In genomic region chr17:26043249-26043636, GRCm38 (mm10) we compare ENCODE assay signal across 8 mouse cellular contexts. TPM values are rescaled to one million over a fixed set of nuclear protein-coding genes. Genes with fewer than 3 reads are reported as not detected.
DNase-seq lines count a peak whose midpoint lies in the region; ATAC-seq and TF ChIP-seq lines count a peak whose summit lies in the region.

No protein-coding gene starts in this region.

- TF ChIP-seq EP300 in heart, postnatal 0 days (IDR thresholded peaks at IDR 0.05; ENCODE audit: low read depth): no peak

- no peak overlapping the region for H3K4me2 ChIP-seq in midbrain, embryonic 11.5 days
- peak overlapping the region; percentile 31 for H3K4me2 ChIP-seq in forebrain, embryonic 13.5 days
- H3K4me2 ChIP-seq in heart, postnatal 0 days (ENCODE audit: low read depth, low read length): peak overlapping the region; percentile 55

- DNase-seq in midbrain, embryonic 11.5 days (ENCODE audit: low spot score, missing footprints): peak; percentile 66
- DNase-seq in midbrain, embryonic 10.5 days (ENCODE audit: low spot score): no peak
- DNase-seq in heart, postnatal 0 days (ENCODE audit: low spot score): peak; percentile 80
- DNase-seq in layer of hippocampus, adult 9-11 months: peak; percentile 89
- peak; percentile 76 to 84 for DNase-seq in lung, postnatal 4 days
- DNase-seq in telencephalon, adult 2 months (ENCODE audit: low read depth, low spot score): peak; percentile 72
- DNase-seq in embryo, embryonic 11 days: no peak

- no peaks in the 10 kb centered on the region for H3K9me3 ChIP-seq in midbrain, embryonic 11.5 days (ENCODE audit: control insufficient read depth, low read length)
- H3K9me3 ChIP-seq in midbrain, embryonic 10.5 days (replicated peaks): no peaks in the 10 kb centered on the region
- H3K9me3 ChIP-seq in forebrain, embryonic 13.5 days (replicated peaks): no peaks in the 10 kb centered on the region
- no peaks in the 10 kb centered on the region for H3K9me3 ChIP-seq in heart, postnatal 0 days (replicated peaks; ENCODE audit: control insufficient read depth, low read length)

- peaks cover 2% of the 10 kb centered on the region for H3K4me1 ChIP-seq in midbrain, embryonic 11.5 days (ENCODE audit: control insufficient read depth, insufficient read depth, low read length)
- H3K4me1 ChIP-seq in midbrain, embryonic 10.5 days: peaks cover 20% of the 10 kb centered on the region
- H3K4me1 ChIP-seq in forebrain, embryonic 13.5 days: peaks cover 44% of the 10 kb centered on the region
- peaks cover 21% of the 10 kb centered on the region for H3K4me1 ChIP-seq in heart, postnatal 0 days (ENCODE audit: control insufficient read depth, insufficient read depth)

- TF ChIP-seq CTCF in heart, postnatal 0 days (IDR thresholded peaks at IDR 0.05; ENCODE audit: low read depth): peak; percentile 30; the same call in 1 of the 2 replicates

- 81% methylated on average over 5 of the region's 5 CpGs for WGBS in midbrain, embryonic 11.5 days
- 75% methylated on average over 5 of the region's 5 CpGs for WGBS in midbrain, embryonic 10.5 days
- WGBS in forebrain, embryonic 13.5 days: 49% methylated on average over 5 of the region's 5 CpGs
- WGBS in heart, postnatal 0 days: 13% methylated on average over 5 of the region's 5 CpGs

- no peak overlapping the region for H3K27ac ChIP-seq in midbrain, embryonic 11.5 days (ENCODE audit: low read depth, low read length)
- H3K27ac ChIP-seq in midbrain, embryonic 10.5 days (replicated peaks): no peak overlapping the region
- peak overlapping the region; percentile 90 for H3K27ac ChIP-seq in forebrain, embryonic 13.5 days
- H3K27ac ChIP-seq in heart, postnatal 0 days (ENCODE audit: low read depth): peak overlapping the region; percentile 95

- no peak for ATAC-seq in midbrain, embryonic 11.5 days (ENCODE audit: low FRiP score)
- peak; percentile 79 for ATAC-seq in forebrain, embryonic 13.5 days
- peak; percentile 91 for ATAC-seq in heart, postnatal 0 days (ENCODE audit: insufficient read depth, low read depth)

- no peak overlapping the region for H3K9ac ChIP-seq in midbrain, embryonic 11.5 days (ENCODE audit: low read length)
- 0 out of 2 replicates have a peak overlapping the region, but pooled peaks have one; percentile 43 for H3K9ac ChIP-seq in forebrain, embryonic 13.5 days
- H3K9ac ChIP-seq in heart, postnatal 0 days (replicated peaks; ENCODE audit: low read depth, low read length): peak overlapping the region; percentile 40; the same call in 1 of the 2 replicates

- no peak overlapping the region for H3K4me3 ChIP-seq in midbrain, embryonic 11.5 days (ENCODE audit: low read depth, low read length)
- no peak overlapping the region for H3K4me3 ChIP-seq in midbrain, embryonic 10.5 days
- no peak overlapping the region for H3K4me3 ChIP-seq in forebrain, embryonic 13.5 days
- 0 out of 2 replicates have a peak overlapping the region, but pooled peaks have one; percentile 13 for H3K4me3 ChIP-seq in heart, postnatal 0 days (ENCODE audit: low read depth, low read length)

- no peaks in the 10 kb centered on the region for H3K36me3 ChIP-seq in midbrain, embryonic 11.5 days (ENCODE audit: control insufficient read depth, insufficient read depth, low read length)
- H3K36me3 ChIP-seq in midbrain, embryonic 10.5 days: peaks cover 7% of the 10 kb centered on the region; the same call in 1 of the 2 replicates
- no peaks in the 10 kb centered on the region for H3K36me3 ChIP-seq in forebrain, embryonic 13.5 days (ENCODE audit: poor library complexity, severe bottlenecking)
- no peaks in the 10 kb centered on the region for H3K36me3 ChIP-seq in heart, postnatal 0 days (replicated peaks; ENCODE audit: control insufficient read depth, insufficient read depth, low read length)

- no peaks in the 10 kb centered on the region for H3K27me3 ChIP-seq in midbrain, embryonic 11.5 days (ENCODE audit: control insufficient read depth, insufficient read depth, low read length)
- H3K27me3 ChIP-seq in midbrain, embryonic 10.5 days (ENCODE audit: low read depth, poor library complexity, severe bottlenecking): no peaks in the 10 kb centered on the region
- H3K27me3 ChIP-seq in forebrain, embryonic 13.5 days: no peaks in the 10 kb centered on the region
- no peaks in the 10 kb centered on the region for H3K27me3 ChIP-seq in heart, postnatal 0 days (ENCODE audit: control insufficient read depth, insufficient read depth, low read length)

RNA-seq across cellular contexts. Expression of gene Rab11fip3, which starts 26.1 kb away (rescaled TPM):
- polyA plus RNA-seq in midbrain, embryonic 11.5 days (2014; fragmentation: Nextera tagmentation; extraction: Ambion mirVana): 18.1 and 18.2 TPM in 2 replicates
- polyA plus RNA-seq in midbrain, embryonic 10.5 days (2016; fragmentation: Nextera tagmentation; extraction: Ambion mirVana): 20.6 and 26.9 TPM in 2 replicates
- polyA plus RNA-seq in forebrain, embryonic 13.5 days (2015; fragmentation: Nextera tagmentation; extraction: Ambion mirVana): 22.7 and 24.4 TPM in 2 replicates
- 7.9 and 12.4 TPM in 2 replicates for total RNA-seq in heart, postnatal 0 days (2014; rRNA removed; ENCODE audit: low replicate concordance)
- 6.1 and 8.7 TPM in 2 replicates for polyA plus RNA-seq in heart, postnatal 0 days (2015; fragmentation: Nextera tagmentation; extraction: Ambion mirVana)

RNA-seq across cellular contexts. Expression of gene Decr2, which starts 46.9 kb away (rescaled TPM):
- 17.0 and 18.1 TPM in 2 replicates for polyA plus RNA-seq in midbrain, embryonic 11.5 days (2014; fragmentation: Nextera tagmentation; extraction: Ambion mirVana)
- polyA plus RNA-seq in midbrain, embryonic 10.5 days (2016; fragmentation: Nextera tagmentation; extraction: Ambion mirVana): 27.8 and 28.2 TPM in 2 replicates
- polyA plus RNA-seq in forebrain, embryonic 13.5 days (2015; fragmentation: Nextera tagmentation; extraction: Ambion mirVana): 25.8 and 25.9 TPM in 2 replicates
- 35.3 and 44.6 TPM in 2 replicates for total RNA-seq in heart, postnatal 0 days (2014; rRNA removed; ENCODE audit: low replicate concordance)
- 35.3 and 36.6 TPM in 2 replicates for polyA plus RNA-seq in heart, postnatal 0 days (2015; fragmentation: Nextera tagmentation; extraction: Ambion mirVana)

RNA-seq across cellular contexts. Expression of gene Nme4, which starts 52.2 kb away (rescaled TPM):
- polyA plus RNA-seq in midbrain, embryonic 11.5 days (2014; fragmentation: Nextera tagmentation; extraction: Ambion mirVana): 51.5 and 57.7 TPM in 2 replicates
- polyA plus RNA-seq in midbrain, embryonic 10.5 days (2016; fragmentation: Nextera tagmentation; extraction: Ambion mirVana): 87.4 and 106 TPM in 2 replicates
- 53.0 and 55.8 TPM in 2 replicates for polyA plus RNA-seq in forebrain, embryonic 13.5 days (2015; fragmentation: Nextera tagmentation; extraction: Ambion mirVana)
- total RNA-seq in heart, postnatal 0 days (2014; rRNA removed; ENCODE audit: low replicate concordance): 28.5 and 60.6 TPM in 2 replicates
- polyA plus RNA-seq in heart, postnatal 0 days (2015; fragmentation: Nextera tagmentation; extraction: Ambion mirVana): 26.5 and 27.5 TPM in 2 replicates

RNA-seq across cellular contexts. Expression of gene Capn15, which starts 57.6 kb away (rescaled TPM):
- polyA plus RNA-seq in midbrain, embryonic 11.5 days (2014; fragmentation: Nextera tagmentation; extraction: Ambion mirVana): 19.0 and 21.5 TPM in 2 replicates
- 27.6 and 29.5 TPM in 2 replicates for polyA plus RNA-seq in midbrain, embryonic 10.5 days (2016; fragmentation: Nextera tagmentation; extraction: Ambion mirVana)
- polyA plus RNA-seq in forebrain, embryonic 13.5 days (2015; fragmentation: Nextera tagmentation; extraction: Ambion mirVana): 16.6 and 17.1 TPM in 2 replicates
- 6.0 and 8.7 TPM in 2 replicates for total RNA-seq in heart, postnatal 0 days (2014; rRNA removed; ENCODE audit: low replicate concordance)
- 7.0 and 7.4 TPM in 2 replicates for polyA plus RNA-seq in heart, postnatal 0 days (2015; fragmentation: Nextera tagmentation; extraction: Ambion mirVana)

Comparison
In these comparisons a context has a peak if more than half of its experiments do, and no peak if none do; other contexts are left out.
1. DNase-seq: peak in midbrain, embryonic 11.5 days (single experiment), heart, postnatal 0 days (single experiment), layer of hippocampus, adult 9-11 months (single experiment), lung, postnatal 4 days (2 of 2) and telencephalon, adult 2 months (single experiment); none in midbrain, embryonic 10.5 days (single experiment) and embryo, embryonic 11 days (single experiment).
2. H3K27ac ChIP-seq: peak in forebrain, embryonic 13.5 days (single experiment) and heart, postnatal 0 days (single experiment); none in midbrain, embryonic 11.5 days (single experiment) and midbrain, embryonic 10.5 days (single experiment).